Mouse (Mus musculus): ENCODE measurements around the gene Cadps2. TPM values are rescaled to one million over a fixed set of nuclear protein-coding genes. Genes with fewer than 3 reads are reported as not detected.

The Cadps2 gene
- polyA plus RNA-seq, 1 experiment from 2014 or later, result 4.3 TPM

GRCm38 (mm10) chr6:23356141-23356540 lies 483.1 kb downstream of the Cadps2 start:
- no peak for ATAC-seq
- no peak overlapping the region for H3K27ac ChIP-seq (ENCODE audit: low read depth, low read length)
- H3K4me1 ChIP-seq (ENCODE audit: control insufficient read depth, insufficient read depth, low read length), result peaks cover 6% of the 10 kb centered on the region; the same call in 1 of the 2 replicates
- no peak for DNase-seq (ENCODE audit: low spot score)
- no peak overlapping the region for H3K4me3 ChIP-seq (ENCODE audit: low read depth, low read length)
- 25% methylated on average over 4 of the region's 4 CpGs for WGBS
- H3K9ac ChIP-seq (ENCODE audit: low read length), result no peak overlapping the region
- no peaks in the 10 kb centered on the region for H3K9me3 ChIP-seq (replicated peaks; ENCODE audit: control insufficient read depth, low read length)
- H3K4me2 ChIP-seq (ENCODE audit: low read length), result no peak overlapping the region
- H3K27me3 ChIP-seq (replicated peaks; ENCODE audit: control insufficient read depth, insufficient read depth, low read length), result no peaks in the 10 kb centered on the region
- H3K36me3 ChIP-seq (ENCODE audit: control insufficient read depth, insufficient read depth, low read length), result no peaks in the 10 kb centered on the region

- DNase-seq (ENCODE audit: low spot score), result peak; percentile 34
- no peak overlapping the region for H3K27ac ChIP-seq (ENCODE audit: low read depth, low read length)
- no peak overlapping the region for H3K4me2 ChIP-seq (ENCODE audit: low read length)
- H3K4me1 ChIP-seq (ENCODE audit: control insufficient read depth, insufficient read depth, low read length), result peaks cover 6% of the 10 kb centered on the region; the same call in 1 of the 2 replicates
- H3K9ac ChIP-seq (ENCODE audit: low read length), result no peak overlapping the region
- H3K9me3 ChIP-seq (replicated peaks; ENCODE audit: control insufficient read depth, low read length), result no peaks in the 10 kb centered on the region
- no peaks in the 10 kb centered on the region for H3K36me3 ChIP-seq (ENCODE audit: control insufficient read depth, insufficient read depth, low read length)
- H3K27me3 ChIP-seq (replicated peaks; ENCODE audit: control insufficient read depth, insufficient read depth, low read length), result no peaks in the 10 kb centered on the region
- WGBS, result 2% methylated on average over 7 of the region's 7 CpGs
- ATAC-seq, result peak; percentile 83
- no peak overlapping the region for H3K4me3 ChIP-seq (ENCODE audit: low read depth, low read length)
Measured at GRCm38 (mm10) chr6:23353480-23353879, 485.7 kb downstream of the Cadps2 start.

- Histone ChIP-seq H3K4me3 (ENCODE audit: low read depth, low read length) (no peak overlapping the region), H3K36me3 (ENCODE audit: control insufficient read depth, insufficient read depth, low read length) (no peaks in the 10 kb centered on the region), H3K9me3 (replicated peaks; ENCODE audit: control insufficient read depth, low read length) (no peaks in the 10 kb centered on the region), H3K27ac (ENCODE audit: low read depth, low read length) (no peak overlapping the region), H3K27me3 (replicated peaks; ENCODE audit: control insufficient read depth, insufficient read depth, low read length) (no peaks in the 10 kb centered on the region), H3K4me1 (ENCODE audit: control insufficient read depth, insufficient read depth, low read length) (no peaks in the 10 kb centered on the region), H3K9ac (ENCODE audit: low read length) (no peak overlapping the region), H3K4me2 (ENCODE audit: low read length) (no peak overlapping the region)
- DNase-seq (ENCODE audit: low spot score), result peak; percentile 10
- WGBS, result 43% methylated on average over 7 of the region's 7 CpGs
- peak; percentile 50; the same call in 1 of the 2 replicates for ATAC-seq
Measured at GRCm38 (mm10) chr6:23337411-23338063, 501.7 kb downstream of the Cadps2 start.

GRCm38 (mm10) chr6:23314945-23315344 lies 524.3 kb downstream of the Cadps2 start:
- Histone ChIP-seq H3K9me3 (replicated peaks; ENCODE audit: control insufficient read depth, low read length) (no peaks in the 10 kb centered on the region), H3K36me3 (ENCODE audit: control insufficient read depth, insufficient read depth, low read length) (no peaks in the 10 kb centered on the region), H3K4me3 (ENCODE audit: low read depth, low read length) (no peak overlapping the region), H3K4me1 (ENCODE audit: control insufficient read depth, insufficient read depth, low read length) (peaks cover 3% of the 10 kb centered on the region; the same call in 1 of the 2 replicates), H3K4me2 (ENCODE audit: low read length) (no peak overlapping the region), H3K27ac (ENCODE audit: low read depth, low read length) (no peak overlapping the region), H3K27me3 (replicated peaks; ENCODE audit: control insufficient read depth, insufficient read depth, low read length) (no peaks in the 10 kb centered on the region), H3K9ac (ENCODE audit: low read length) (no peak overlapping the region)
- WGBS, result 17% methylated on average over 8 of the region's 8 CpGs
- no peak for DNase-seq (ENCODE audit: low spot score)
- ATAC-seq, result no peak

GRCm38 (mm10) chr6:23314291-23314690 lies 524.9 kb downstream of the Cadps2 start:
- no peak overlapping the region for H3K4me3 ChIP-seq (ENCODE audit: low read depth, low read length)
- ATAC-seq, result peak; percentile 62; the same call in 1 of the 2 replicates
- H3K4me2 ChIP-seq (ENCODE audit: low read length), result no peak overlapping the region
- H3K4me1 ChIP-seq (ENCODE audit: control insufficient read depth, insufficient read depth, low read length), result peaks cover 3% of the 10 kb centered on the region; the same call in 1 of the 2 replicates
- no peaks in the 10 kb centered on the region for H3K36me3 ChIP-seq (ENCODE audit: control insufficient read depth, insufficient read depth, low read length)
- WGBS, result 4% methylated on average over 5 of the region's 5 CpGs
- no peak overlapping the region for H3K27ac ChIP-seq (ENCODE audit: low read depth, low read length)
- no peak overlapping the region for H3K9ac ChIP-seq (ENCODE audit: low read length)
- DNase-seq (ENCODE audit: low spot score), result peak; percentile 51
- H3K9me3 ChIP-seq (replicated peaks; ENCODE audit: control insufficient read depth, low read length), result no peaks in the 10 kb centered on the region
- no peaks in the 10 kb centered on the region for H3K27me3 ChIP-seq (replicated peaks; ENCODE audit: control insufficient read depth, insufficient read depth, low read length)

GRCm38 (mm10) chr6:23306046-23306445 lies 533.2 kb downstream of the Cadps2 start:
- Histone ChIP-seq H3K36me3 (ENCODE audit: control insufficient read depth, insufficient read depth, low read length) (no peaks in the 10 kb centered on the region), H3K9me3 (replicated peaks; ENCODE audit: control insufficient read depth, low read length) (no peaks in the 10 kb centered on the region), H3K4me3 (ENCODE audit: low read depth, low read length) (no peak overlapping the region), H3K4me1 (ENCODE audit: control insufficient read depth, insufficient read depth, low read length) (no peaks in the 10 kb centered on the region), H3K4me2 (ENCODE audit: low read length) (no peak overlapping the region), H3K27me3 (replicated peaks; ENCODE audit: control insufficient read depth, insufficient read depth, low read length) (0 out of 2 replicates have a peak, but pooled peaks cover 3% of the 10 kb centered on the region), H3K9ac (ENCODE audit: low read length) (no peak overlapping the region), H3K27ac (ENCODE audit: low read depth, low read length) (no peak overlapping the region)
- ATAC-seq, result no peak
- peak; percentile 16 for DNase-seq (ENCODE audit: low spot score)
- 74% methylated on average over 6 of the region's 6 CpGs for WGBS

- DNase-seq (ENCODE audit: low spot score) (no peak), ATAC-seq (no peak)
- Histone ChIP-seq H3K4me1 (ENCODE audit: control insufficient read depth, insufficient read depth, low read length) (no peaks in the 10 kb centered on the region), H3K27ac (ENCODE audit: low read depth, low read length) (no peak overlapping the region), H3K9ac (ENCODE audit: low read length) (no peak overlapping the region), H3K4me3 (ENCODE audit: low read depth, low read length) (no peak overlapping the region), H3K4me2 (ENCODE audit: low read length) (no peak overlapping the region), H3K9me3 (replicated peaks; ENCODE audit: control insufficient read depth, low read length) (no peaks in the 10 kb centered on the region), H3K36me3 (ENCODE audit: control insufficient read depth, insufficient read depth, low read length) (no peaks in the 10 kb centered on the region), H3K27me3 (replicated peaks; ENCODE audit: control insufficient read depth, insufficient read depth, low read length) (no peaks in the 10 kb centered on the region)
- WGBS, result 97% methylated on average over 2 of the region's 2 CpGs
Measured at GRCm38 (mm10) chr6:23298596-23298995, 540.6 kb downstream of the Cadps2 start.

GRCm38 (mm10) chr6:23294685-23295084 lies 544.5 kb downstream of the Cadps2 start:
- Histone ChIP-seq H3K9me3 (replicated peaks; ENCODE audit: control insufficient read depth, low read length) (no peaks in the 10 kb centered on the region), H3K36me3 (ENCODE audit: control insufficient read depth, insufficient read depth, low read length) (no peaks in the 10 kb centered on the region), H3K9ac (ENCODE audit: low read length) (no peak overlapping the region), H3K4me3 (ENCODE audit: low read depth, low read length) (no peak overlapping the region), H3K4me1 (ENCODE audit: control insufficient read depth, insufficient read depth, low read length) (no peaks in the 10 kb centered on the region), H3K27ac (ENCODE audit: low read depth, low read length) (no peak overlapping the region), H3K27me3 (replicated peaks; ENCODE audit: control insufficient read depth, insufficient read depth, low read length) (peaks cover 3% of the 10 kb centered on the region; the same call in 1 of the 2 replicates), H3K4me2 (ENCODE audit: low read length) (no peak overlapping the region)
- 83% methylated on average over 4 of the region's 4 CpGs for whole genome bisulfite sequencing
- DNase-seq (ENCODE audit: low spot score) (peak; percentile 38), ATAC-seq (peak; percentile 37; the same call in 1 of the 2 replicates)

GRCm38 (mm10) chr6:23288752-23289151 lies 550.5 kb downstream of the Cadps2 start:
- Histone ChIP-seq H3K36me3 (ENCODE audit: control insufficient read depth, insufficient read depth, low read length) (no peaks in the 10 kb centered on the region), H3K4me2 (ENCODE audit: low read length) (no peak overlapping the region), H3K27me3 (replicated peaks; ENCODE audit: control insufficient read depth, insufficient read depth, low read length) (peaks cover 3% of the 10 kb centered on the region; the same call in 1 of the 2 replicates), H3K27ac (ENCODE audit: low read depth, low read length) (no peak overlapping the region), H3K4me3 (ENCODE audit: low read depth, low read length) (no peak overlapping the region), H3K4me1 (ENCODE audit: control insufficient read depth, insufficient read depth, low read length) (no peaks in the 10 kb centered on the region), H3K9ac (ENCODE audit: low read length) (no peak overlapping the region), H3K9me3 (replicated peaks; ENCODE audit: control insufficient read depth, low read length) (no peaks in the 10 kb centered on the region)
- ATAC-seq, result no peak
- 96% methylated on average over 4 of the region's 4 CpGs for WGBS
- no peak for DNase-seq (ENCODE audit: low spot score)

Measured in forebrain, embryonic 14.5 days (tissue).